ENCODE assay signal across 21 mouse cellular contexts in genomic region chr11:70444667-70445066, GRCm38 (mm10). TPM values are rescaled to one million over a fixed set of nuclear protein-coding genes. Genes with fewer than 3 reads are reported as not detected.
A peak's percentile ranks its signal among the peaks of the same experiment; 100 is the strongest.
DNase-seq lines count a peak whose midpoint lies in the region; ATAC-seq and TF ChIP-seq lines count a peak whose summit lies in the region.
"Had no signal": no experiment of that assay in that cellular context is flagged by ENCODE, and none has a peak within 500 bp of the region (broad histone marks: within the 10 kb centered on the region; RNA-seq: fewer than 3 reads in every experiment).

No protein-coding gene starts in this region.

- WGBS in lung, postnatal 0 days: 35% methylated on average over 6 of the region's 6 CpGs
- WGBS in liver, embryonic 15.5 days (ENCODE audit: insufficient replicate concordance): 47% methylated on average over 6 of the region's 6 CpGs
- 60% methylated on average over 6 of the region's 6 CpGs for WGBS in stomach, embryonic 14.5 days
- 83% methylated on average over 6 of the region's 6 CpGs for WGBS in midbrain, embryonic 13.5 days

- ATAC-seq in lung, postnatal 0 days: peak; percentile 75
- ATAC-seq in liver, embryonic 15.5 days (ENCODE audit: insufficient read depth): peak; percentile 74
- 0 out of 2 replicates have a peak, but pooled peaks have one; percentile 49 for ATAC-seq in stomach, embryonic 14.5 days (ENCODE audit: insufficient number of reproducible peaks, insufficient read depth, low FRiP score, low read depth)
- no peak for ATAC-seq in midbrain, embryonic 13.5 days
- ATAC-seq: intestine, embryonic 16.5 days had no signal

- H3K27ac ChIP-seq in lung, postnatal 0 days (ENCODE audit: low read length): no peak overlapping the region
- H3K27ac ChIP-seq in liver, embryonic 15.5 days (replicated peaks): no peak overlapping the region
- H3K27ac ChIP-seq in stomach, embryonic 14.5 days (ENCODE audit: low read length): no peak overlapping the region
- no peak overlapping the region for H3K27ac ChIP-seq in midbrain, embryonic 13.5 days
- H3K27ac ChIP-seq: embryonic facial prominence, embryonic 10.5 days; forebrain, embryonic 12.5 days; heart, embryonic 13.5 days; hindbrain, embryonic 14.5 days; kidney, postnatal 0 days had no signal

- no peaks in the 10 kb centered on the region for H3K4me1 ChIP-seq in lung, postnatal 0 days (ENCODE audit: insufficient read depth, low read depth, low read length)
- H3K4me1 ChIP-seq in liver, embryonic 15.5 days (replicated peaks): peaks cover 37% of the 10 kb centered on the region
- no peaks in the 10 kb centered on the region for H3K4me1 ChIP-seq in stomach, embryonic 14.5 days (ENCODE audit: control insufficient read depth, insufficient read depth, low read length)
- H3K4me1 ChIP-seq in midbrain, embryonic 13.5 days (replicated peaks): no peaks in the 10 kb centered on the region
- H3K4me1 ChIP-seq: embryonic facial prominence, embryonic 10.5 days; forebrain, embryonic 12.5 days; heart, embryonic 13.5 days had no signal

- H3K4me3 ChIP-seq in lung, postnatal 0 days (ENCODE audit: low read depth, low read length): no peak overlapping the region
- H3K4me3 ChIP-seq in liver, embryonic 15.5 days (replicated peaks): no peak overlapping the region
- no peak overlapping the region for H3K4me3 ChIP-seq in stomach, embryonic 14.5 days (ENCODE audit: low read depth, low read length)
- H3K4me3 ChIP-seq in midbrain, embryonic 13.5 days (replicated peaks): no peak overlapping the region
- H3K4me3 ChIP-seq: embryonic facial prominence, embryonic 10.5 days; forebrain, embryonic 12.5 days; heart, embryonic 13.5 days had no signal

- TF ChIP-seq CTCF in lung, postnatal 0 days (IDR thresholded peaks at IDR 0.05): no peak

- TF ChIP-seq EP300 in lung, postnatal 0 days (IDR thresholded peaks at IDR 0.05): no peak

- no peak overlapping the region for H3K9ac ChIP-seq in lung, postnatal 0 days (replicated peaks; ENCODE audit: low read depth)
- H3K9ac ChIP-seq in liver, embryonic 15.5 days: no peak overlapping the region
- no peak overlapping the region for H3K9ac ChIP-seq in stomach, embryonic 14.5 days (replicated peaks; ENCODE audit: low read depth, low read length)
- H3K9ac ChIP-seq in midbrain, embryonic 13.5 days (replicated peaks): no peak overlapping the region
- H3K9ac ChIP-seq: forebrain, embryonic 12.5 days; heart, embryonic 13.5 days; hindbrain, embryonic 14.5 days; lung, embryonic 14.5 days had no signal

- H3K27me3 ChIP-seq in lung, postnatal 0 days (replicated peaks; ENCODE audit: insufficient read depth, low read length): no peaks in the 10 kb centered on the region
- no peaks in the 10 kb centered on the region for H3K27me3 ChIP-seq in liver, embryonic 15.5 days
- H3K27me3 ChIP-seq in stomach, embryonic 14.5 days (ENCODE audit: control insufficient read depth, insufficient read depth, low read length): no peaks in the 10 kb centered on the region
- no peaks in the 10 kb centered on the region for H3K27me3 ChIP-seq in midbrain, embryonic 13.5 days
- H3K27me3 ChIP-seq: CH12.LX; forebrain, embryonic 12.5 days; heart, embryonic 13.5 days had no signal

- DNase-seq in lung, postnatal 0 days (ENCODE audit: low spot score): peak; percentile 53
- no peak for DNase-seq in lung, postnatal 4 days
- no peak for DNase-seq in left cerebral cortex, postnatal 10 days (ENCODE audit: extremely low spot score in 1 of 2, low spot score in 2 of 2)
- DNase-seq in ovary, adult 18-20 months (ENCODE audit: low spot score): no peak
- DNase-seq: cerebellum, adult 9-10 months; heart, adult 11 months; lung, embryonic 14.5 days; retina, postnatal 1 day; thymus, postnatal 36 days had no signal

- no peak overlapping the region for H3K4me2 ChIP-seq in lung, postnatal 0 days (replicated peaks; ENCODE audit: low read depth, low read length)
- no peak overlapping the region for H3K4me2 ChIP-seq in liver, embryonic 15.5 days
- no peak overlapping the region for H3K4me2 ChIP-seq in stomach, embryonic 14.5 days (replicated peaks; ENCODE audit: low read depth, low read length)
- H3K4me2 ChIP-seq in midbrain, embryonic 13.5 days (replicated peaks): no peak overlapping the region
- H3K4me2 ChIP-seq: forebrain, embryonic 12.5 days; heart, embryonic 13.5 days; hindbrain, embryonic 14.5 days; lung, embryonic 14.5 days had no signal

- intact Hi-C loops in left cerebral cortex, postnatal 10 days (cut with DNase I): loop anchor here (10.0 kb wide), 1 partner anchor 170 kb away; the partner anchor contains the start of genes 4930544D05Rik and Chrne

- H3K36me3 ChIP-seq in lung, postnatal 0 days (ENCODE audit: insufficient read depth, low read length): no peaks in the 10 kb centered on the region
- H3K36me3 ChIP-seq in liver, embryonic 15.5 days (replicated peaks): peaks cover 14% of the 10 kb centered on the region
- peaks cover 5% of the 10 kb centered on the region; the same call in 1 of the 2 replicates for H3K36me3 ChIP-seq in stomach, embryonic 14.5 days (ENCODE audit: control insufficient read depth, insufficient read depth, low read length)
- peaks cover 24% of the 10 kb centered on the region for H3K36me3 ChIP-seq in midbrain, embryonic 13.5 days

- H3K9me3 ChIP-seq in lung, postnatal 0 days (ENCODE audit: low read length): no peaks in the 10 kb centered on the region
- H3K9me3 ChIP-seq in liver, embryonic 15.5 days (replicated peaks): no peaks in the 10 kb centered on the region
- H3K9me3 ChIP-seq in stomach, embryonic 14.5 days (ENCODE audit: control insufficient read depth, low read depth, low read length): no peaks in the 10 kb centered on the region
- no peaks in the 10 kb centered on the region for H3K9me3 ChIP-seq in midbrain, embryonic 13.5 days
- H3K9me3 ChIP-seq: embryonic facial prominence, embryonic 10.5 days; forebrain, embryonic 12.5 days; heart, embryonic 13.5 days had no signal

RNA-seq across cellular contexts. Expression of gene Med11, which starts 7.1 kb away (rescaled TPM):
- polyA plus RNA-seq in lung, postnatal 0 days (2015; fragmentation: Nextera tagmentation; extraction: Ambion mirVana): 37.3 and 37.9 TPM in 2 replicates
- 13.2 and 14.4 TPM in 2 replicates for polyA plus RNA-seq in liver, embryonic 15.5 days (2015; fragmentation: Nextera tagmentation; extraction: Ambion mirVana)
- polyA plus RNA-seq in stomach, embryonic 14.5 days (2014; fragmentation: Nextera tagmentation; extraction: Ambion mirVana): 48.6 and 49.8 TPM in 2 replicates
- polyA plus RNA-seq in midbrain, embryonic 13.5 days (2015; fragmentation: Nextera tagmentation; extraction: Ambion mirVana): 41.9 and 43.6 TPM in 2 replicates
- total RNA-seq in left cerebral cortex, postnatal 10 days (2021): 10 to 100 TPM; 20.7 to 23.1 TPM

RNA-seq across cellular contexts. Expression of gene Arrb2, which starts 12.2 kb away (rescaled TPM):
- 12.7 and 13.7 TPM in 2 replicates for polyA plus RNA-seq in lung, postnatal 0 days (2015; fragmentation: Nextera tagmentation; extraction: Ambion mirVana)
- polyA plus RNA-seq in liver, embryonic 15.5 days (2015; fragmentation: Nextera tagmentation; extraction: Ambion mirVana): 15.6 and 16.5 TPM in 2 replicates
- polyA plus RNA-seq in stomach, embryonic 14.5 days (2014; fragmentation: Nextera tagmentation; extraction: Ambion mirVana): 15.9 and 17.2 TPM in 2 replicates
- polyA plus RNA-seq in midbrain, embryonic 13.5 days (2015; fragmentation: Nextera tagmentation; extraction: Ambion mirVana): 44.8 and 45.5 TPM in 2 replicates
- 10 to 100 TPM; 75.3 to 76.9 TPM for total RNA-seq in left cerebral cortex, postnatal 10 days (2021)

RNA-seq across cellular contexts. Expression of gene Zmynd15, which starts 14.6 kb away (rescaled TPM):
- polyA plus RNA-seq in lung, postnatal 0 days (2015; fragmentation: Nextera tagmentation; extraction: Ambion mirVana): 1.0 and 1.4 TPM in 2 replicates
- 0.22 and 0.26 TPM in 2 replicates for polyA plus RNA-seq in liver, embryonic 15.5 days (2015; fragmentation: Nextera tagmentation; extraction: Ambion mirVana)
- polyA plus RNA-seq in stomach, embryonic 14.5 days (2014; fragmentation: Nextera tagmentation; extraction: Ambion mirVana): 0.39 and 0.50 TPM in 2 replicates
- 0.40 and 0.44 TPM in 2 replicates for polyA plus RNA-seq in midbrain, embryonic 13.5 days (2015; fragmentation: Nextera tagmentation; extraction: Ambion mirVana)
- 1 to 10 TPM; 1.0 to 1.1 TPM for total RNA-seq in left cerebral cortex, postnatal 10 days (2021)
- total RNA-seq: common myeloid progenitor, adult 5-6 weeks; MEL had no signal

RNA-seq across cellular contexts. Expression of gene Cxcl16, which starts 15.1 kb away (rescaled TPM):
- polyA plus RNA-seq in lung, postnatal 0 days (2015; fragmentation: Nextera tagmentation; extraction: Ambion mirVana): 45.1 and 52.3 TPM in 2 replicates
- polyA plus RNA-seq in liver, embryonic 15.5 days (2015; fragmentation: Nextera tagmentation; extraction: Ambion mirVana): 2.0 and 2.2 TPM in 2 replicates
- 7.8 and 8.6 TPM in 2 replicates for polyA plus RNA-seq in stomach, embryonic 14.5 days (2014; fragmentation: Nextera tagmentation; extraction: Ambion mirVana)
- 1.4 and 1.6 TPM in 2 replicates for polyA plus RNA-seq in midbrain, embryonic 13.5 days (2015; fragmentation: Nextera tagmentation; extraction: Ambion mirVana)
- total RNA-seq in left cerebral cortex, postnatal 10 days (2021): under 1 TPM; 0.69 to 0.71 TPM
- total RNA-seq: common myeloid progenitor, adult 5-6 weeks; MEL had no signal

RNA-seq across cellular contexts. Expression of gene Pelp1, which starts 34.8 kb away (rescaled TPM):
- polyA plus RNA-seq in lung, postnatal 0 days (2015; fragmentation: Nextera tagmentation; extraction: Ambion mirVana): 9.1 and 9.6 TPM in 2 replicates
- 13.5 and 14.5 TPM in 2 replicates for polyA plus RNA-seq in liver, embryonic 15.5 days (2015; fragmentation: Nextera tagmentation; extraction: Ambion mirVana)
- polyA plus RNA-seq in stomach, embryonic 14.5 days (2014; fragmentation: Nextera tagmentation; extraction: Ambion mirVana): 31.6 and 34.4 TPM in 2 replicates
- polyA plus RNA-seq in midbrain, embryonic 13.5 days (2015; fragmentation: Nextera tagmentation; extraction: Ambion mirVana): 33.9 and 34.1 TPM in 2 replicates
- 10 to 100 TPM; 48.1 to 48.6 TPM for total RNA-seq in left cerebral cortex, postnatal 10 days (2021)
